Mouse (Mus musculus) MEL (cell line): ENCODE measurements around the gene Aqr. TPM values are rescaled to one million over a fixed set of nuclear protein-coding genes. Genes with fewer than 3 reads are reported as not detected.
A peak's percentile ranks its signal among the peaks of the same experiment; 100 is the strongest.

Experiments
- DNase-seq: peaks from one replicate; pipeline ENCODE4 v3.0.0; 2011; ENCODE audit warnings: low read depth, low spot score
- H3K27ac ChIP-seq: 2 replicates; pipeline ENCODE4 v1.5.1; 2012; ENCODE audit warnings: low read depth, mild to moderate bottlenecking, control low read depth, low read length, moderate library complexity; ENCODE audit not compliant: control insufficient read depth
- H3K27me3 ChIP-seq, 2 experiments: fragments of 150-350 bp in 1 of 2; sonication (generic) in 1 of 2; 2 replicates each; pipeline ENCODE4 v1.6.1; 2012; ENCODE audit warnings: low read length in 2 of 2, mild to moderate bottlenecking in 2 of 2, improper control_type of control experiment in 1 of 2, moderate library complexity in 1 of 2; ENCODE audit not compliant: insufficient read depth in 2 of 2, control insufficient read depth in 1 of 2
- H3K36me3 ChIP-seq, 2 experiments: 2 replicates each; pipeline ENCODE4 v1.6.1; 2012 to 2014; ENCODE audit warnings: low read length in 2 of 2, improper control_type of control experiment in 1 of 2, inconsistent platforms in 1 of 2, mild to moderate bottlenecking in 1 of 2; ENCODE audit not compliant: insufficient read depth in 2 of 2, control insufficient read depth in 1 of 2
- H3K4me1 ChIP-seq, 2 experiments: fragments of 150-350 bp in 1 of 2; sonication (generic) in 1 of 2; 2 replicates each; pipeline ENCODE4 v1.6.1; 2012; ENCODE audit warnings: low read length in 2 of 2, improper control_type of control experiment in 1 of 2, mild to moderate bottlenecking in 1 of 2; ENCODE audit not compliant: insufficient read depth in 2 of 2, control insufficient read depth in 1 of 2
- H3K4me3 ChIP-seq, 2 experiments: fragments of 150-350 bp in 1 of 2; sonication (generic) in 1 of 2; 2 replicates each; pipeline ENCODE4 v1.5.1; 2012; ENCODE audit warnings: low read depth in 2 of 2, low read length in 2 of 2, mild to moderate bottlenecking in 2 of 2, moderate library complexity in 2 of 2, control low read depth in 1 of 2, improper control_type of control experiment in 1 of 2; ENCODE audit not compliant: control insufficient read depth in 1 of 2, insufficient read depth in 1 of 2
- H3K79me2 ChIP-seq: 2 replicates; pipeline ENCODE4 v1.6.1; 2012; ENCODE audit warnings: mild to moderate bottlenecking, low read length, moderate library complexity; ENCODE audit not compliant: control insufficient read depth, poor library complexity, insufficient read depth
- H3K9ac ChIP-seq: 2 replicates; pipeline ENCODE4 v1.6.1; 2012; ENCODE audit warnings: low read depth, mild to moderate bottlenecking, control low read depth, low read length, moderate library complexity; ENCODE audit not compliant: control insufficient read depth, poor library complexity, severe bottlenecking
- H3K9me3 ChIP-seq: fragments of 150-350 bp; sonication (generic); replicated peaks from 2 replicates; pipeline ENCODE4 v1.6.1; 2012; ENCODE audit warnings: mild to moderate bottlenecking, low read length, improper control_type of control experiment, moderate library complexity; ENCODE audit not compliant: insufficient read depth
- BHLHE40 ChIP-seq: IDR thresholded peaks from 2 replicates; pipeline ENCODE4 v1.6.1; 2012; ENCODE audit warnings: low read depth, mild to moderate bottlenecking, inconsistent platforms, low read length, improper control_type of control experiment, borderline replicate concordance
- CTCF ChIP-seq, 3 experiments: IDR thresholded peaks in 2 of 3; conservative IDR thresholded peaks in 1 of 3; 2 replicates each; pipeline ENCODE4 v1.5.1; 2011 to 2012; ENCODE audit warnings: low read length in 3 of 3, low read depth in 2 of 3, mild to moderate bottlenecking in 2 of 3, improper control_type of control experiment in 1 of 3, inconsistent platforms in 1 of 3, mixed read lengths in 1 of 3, moderate library complexity in 1 of 3; ENCODE audit not compliant: control insufficient read depth in 1 of 3, insufficient read depth in 1 of 3, poor library complexity in 1 of 3, severe bottlenecking in 1 of 3
- E2F4 ChIP-seq: IDR thresholded peaks from 2 replicates; pipeline ENCODE4 v1.6.1; 2011; ENCODE audit warnings: low read depth, low read length, improper control_type of control experiment, borderline replicate concordance
- EP300 ChIP-seq, 2 experiments: IDR thresholded peaks; 2 replicates each; pipeline ENCODE4 v1.6.1; 2011; ENCODE audit warnings: improper control_type of control experiment in 2 of 2, low read length in 2 of 2, low read depth in 1 of 2, mild to moderate bottlenecking in 1 of 2
- ETS1 ChIP-seq: IDR thresholded peaks from 2 replicates; pipeline ENCODE4 v1.6.1; 2012; ENCODE audit warnings: low read depth, mild to moderate bottlenecking, inconsistent platforms, low read length, improper control_type of control experiment, moderate library complexity
- GABPA ChIP-seq: IDR thresholded peaks from 2 replicates; pipeline ENCODE4 v1.6.1; 2012; ENCODE audit warnings: low read depth, mild to moderate bottlenecking, inconsistent platforms, low read length, improper control_type of control experiment, moderate library complexity
- GATA1 ChIP-seq: IDR thresholded peaks from 2 replicates; pipeline ENCODE4 v1.6.1; 2011; ENCODE audit warnings: low read depth, low read length, improper control_type of control experiment
- MAZ ChIP-seq: IDR thresholded peaks from 2 replicates; pipeline ENCODE4 v1.6.1; 2012; ENCODE audit warnings: low read depth, mild to moderate bottlenecking, inconsistent platforms, low read length, improper control_type of control experiment
- MEF2A ChIP-seq: IDR thresholded peaks from 2 replicates; pipeline ENCODE4 v1.6.1; 2014; ENCODE audit warnings: low read depth, mild to moderate bottlenecking, inconsistent platforms, low read length, improper control_type of control experiment; ENCODE audit not compliant: poor library complexity, insufficient replicate concordance, severe bottlenecking; ENCODE audit errors: extremely low read depth
- MXI1 ChIP-seq: IDR thresholded peaks from 2 replicates; pipeline ENCODE4 v1.6.1; 2011; ENCODE audit warnings: mild to moderate bottlenecking, low read depth, low read length, improper control_type of control experiment
- MYC ChIP-seq: IDR thresholded peaks from 2 replicates; pipeline ENCODE4 v1.6.1; 2011; ENCODE audit warnings: low read depth, mild to moderate bottlenecking, low read length, improper control_type of control experiment, moderate library complexity
- POLR2AphosphoS5 ChIP-seq: IDR thresholded peaks from 2 replicates; pipeline ENCODE4 v1.6.1; 2012; ENCODE audit warnings: low read depth, borderline replicate concordance, mild to moderate bottlenecking, inconsistent platforms, low read length, moderate library complexity, mixed read lengths
- RCOR1 ChIP-seq: IDR thresholded peaks from 2 replicates; pipeline ENCODE4 v1.6.1; 2012; ENCODE audit warnings: low read depth, mild to moderate bottlenecking, inconsistent platforms, low read length, improper control_type of control experiment
- USF1 ChIP-seq: IDR thresholded peaks from 2 replicates; pipeline ENCODE4 v1.6.1; 2014; ENCODE audit warnings: low read depth, mild to moderate bottlenecking, inconsistent platforms, low read length, improper control_type of control experiment, moderate library complexity
- ZC3H11A ChIP-seq: IDR thresholded peaks from 2 replicates; pipeline ENCODE4 v1.6.1; 2012; ENCODE audit warnings: low read depth, mild to moderate bottlenecking, inconsistent platforms, low read length, improper control_type of control experiment
- ZKSCAN1 ChIP-seq: IDR thresholded peaks from 2 replicates; pipeline ENCODE4 v1.6.1; 2012; ENCODE audit warnings: low read depth, mild to moderate bottlenecking, inconsistent platforms, low read length, improper control_type of control experiment, moderate library complexity
- ZNF384 ChIP-seq: IDR thresholded peaks from 2 replicates; pipeline ENCODE4 v1.6.1; 2012; ENCODE audit warnings: low read depth, mild to moderate bottlenecking, inconsistent platforms, low read length, improper control_type of control experiment
- polyA plus RNA-seq, 2 experiments: library from polyadenylated mRNA; stranded (reverse) in 1 of 2; unstranded in 1 of 2; fragments of >175 nt in 1 of 2; fragments of >200 nt in 1 of 2; gene quantifications; 2 replicates each; pipeline versions ENCODE4 v1.2.1 to v1.2.4; 2012; ENCODE audit warnings: low replicate concordance in 2 of 2, low read depth in 1 of 2; ENCODE audit not compliant: insufficient read length in 2 of 2, insufficient read depth in 1 of 2, missing spikeins in 1 of 2
- total RNA-seq: library from RNA; depleted of rRNA; stranded (reverse); fragments of 300-350 nt; gene quantifications from 2 replicates; pipeline ENCODE4 v1.2.3, GENCODE M21; 2012

Gene Aqr
- total and polyA plus RNA-seq, 3 experiments: 45.9 to 143 (median 69.1) TPM

DNA sequence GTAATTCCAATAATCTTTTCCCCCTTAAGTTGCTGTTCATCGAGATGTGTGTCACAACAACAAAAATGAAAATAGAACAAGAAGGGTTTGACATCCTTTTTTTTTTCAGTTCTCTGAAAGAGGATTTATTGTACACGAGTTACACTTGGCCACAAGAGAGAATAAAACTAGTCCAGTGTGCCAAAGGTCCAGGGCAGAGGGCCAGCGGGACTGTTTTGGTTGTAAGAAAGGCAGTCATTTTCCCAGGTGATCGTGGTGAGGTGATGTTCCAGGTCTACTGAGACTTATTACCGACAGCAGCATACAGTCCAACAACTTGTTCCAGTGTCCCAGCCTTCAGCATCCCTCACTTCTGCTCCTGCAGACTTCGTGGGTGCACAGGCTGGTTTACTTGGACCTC, 18.2 kb upstream of the Aqr start:
- Histone ChIP-seq H3K4me1 (peaks cover 0 to 4% of the 10 kb centered on the region in 2 experiments; a peak in 1 of 4 replicates), H3K27me3 (peaks cover 0 to 5% of the 10 kb centered on the region in 2 experiments; a peak in 3 of 4 replicates), H3K79me2 (peaks cover 10% of the 10 kb centered on the region), H3K9me3 (no peaks in the 10 kb centered on the region), H3K9ac (no peak overlapping the region)
- TF ChIP-seq MXI1: no peak
- no peak for TF ChIP-seq BHLHE40
- TF ChIP-seq EP300 (IDR thresholded peaks at IDR 0.05; ENCODE audit: low read depth in 1 of 2, low read length in 2 of 2): no peak
- no peak for TF ChIP-seq MAZ
- TF ChIP-seq RCOR1: no peak
- TF ChIP-seq ZC3H11A: no peak
- no peak for TF ChIP-seq E2F4
- TF ChIP-seq, all 39 proteins: peak for 0
- no peak overlapping the region for H3K27ac ChIP-seq
- DNase-seq: no peak
- H3K4me3 ChIP-seq: no peak overlapping the region
- H3K36me3 ChIP-seq: peaks cover 0 to 12% of the 10 kb centered on the region in 2 experiments; a peak in 2 of 4 replicates

DNA sequence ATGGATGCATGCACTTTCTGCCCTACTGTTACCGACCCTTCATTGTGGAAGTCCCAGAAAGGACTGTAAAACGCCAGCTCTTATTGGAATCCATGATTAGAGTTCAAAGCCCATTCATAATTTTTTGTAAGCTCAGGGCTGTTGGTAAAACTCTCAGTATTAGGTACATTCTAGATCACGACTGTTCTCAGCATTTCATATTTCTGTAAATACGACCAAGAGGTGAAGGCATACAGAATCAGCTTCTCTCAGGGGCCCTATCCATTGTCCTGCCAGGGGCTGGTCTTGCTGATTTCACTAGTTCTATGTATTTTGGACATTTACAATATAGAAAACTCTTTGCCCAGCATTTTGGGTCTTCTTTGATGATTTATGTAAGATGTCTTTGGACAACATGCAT, 14.8 kb upstream of the Aqr start:
- Histone ChIP-seq H3K4me1 (peaks cover 4% of the 10 kb centered on the region in 2 experiments; a peak in 3 of 4 replicates), H3K27ac (no peak overlapping the region), H3K79me2 (peaks cover 22% of the 10 kb centered on the region), H3K27me3 (peaks cover 0 to 5% of the 10 kb centered on the region in 2 experiments; a peak in 3 of 4 replicates), H3K36me3 (peaks cover 6 to 23% of the 10 kb centered on the region in 2 experiments), H3K9me3 (no peaks in the 10 kb centered on the region), H3K9ac (peak overlapping the region; percentile 54), H3K4me3 (peak overlapping the region; percentile 40 to 95)
- no peak for TF ChIP-seq GABPA
- no peak for TF ChIP-seq ZKSCAN1
- no peak for TF ChIP-seq ETS1
- TF ChIP-seq MAZ: no peak
- no peak for TF ChIP-seq EP300 (IDR thresholded peaks at IDR 0.05; ENCODE audit: low read depth in 1 of 2, low read length in 2 of 2)
- no peak for TF ChIP-seq ZNF384
- TF ChIP-seq MEF2A: no peak
- no peak for TF ChIP-seq POLR2AphosphoS5
- no peak for TF ChIP-seq USF1
- TF ChIP-seq MYC: no peak
- no peak for TF ChIP-seq GATA1
- no peak for TF ChIP-seq CTCF (IDR thresholded peaks at IDR 0.05 in 2 of 3, conservative IDR thresholded peaks at IDR 0.05 in 1 of 3; ENCODE audit: control insufficient read depth in 1 of 3, insufficient read depth in 1 of 3, low read depth in 2 of 3, low read length in 3 of 3, poor library complexity in 1 of 3, severe bottlenecking in 1 of 3)
- DNase-seq: no peak
